Mouse (Mus musculus) midbrain, postnatal 0 days (tissue): Measurements from ENCODE around the gene Timm44. TPM values are rescaled to one million over a fixed set of nuclear protein-coding genes. Genes with fewer than 3 reads are reported as not detected.
A peak's percentile ranks its signal among the peaks of the same experiment; 100 is the strongest.

Experiments used
- ATAC-seq: fragments of 200-750 bp; cut with Nextera tagmentation; 2 replicates; pipeline ENCODE4 v1.8.0; 2017; ENCODE audit warnings: moderate number of reproducible peaks, mild to moderate bottlenecking, moderate TSS enrichment, moderate library complexity; ENCODE audit not compliant: low FRiP score
- DNase-seq: peaks from one replicate; pipeline ENCODE4 v3.0.0-alpha.2; 2015; ENCODE audit warnings: low spot score
- H3K27ac ChIP-seq: fragments of 300-500 bp; sonication (generic); 2 replicates; pipeline ENCODE4 v1.5.1; 2014; ENCODE audit warnings: low read depth, mild to moderate bottlenecking, low read length, mixed read lengths
- H3K27me3 ChIP-seq: fragments of 300-500 bp; sonication (generic); 2 replicates; pipeline ENCODE4 v1.6.1; 2014; ENCODE audit warnings: low read length, control low read depth, mixed read lengths; ENCODE audit not compliant: insufficient read depth
- H3K36me3 ChIP-seq: fragments of 300-500 bp; sonication (generic); 2 replicates; pipeline ENCODE4 v1.6.1; 2014; ENCODE audit warnings: low read length, control low read depth, mixed read lengths; ENCODE audit not compliant: insufficient read depth
- H3K4me1 ChIP-seq: fragments of 300-500 bp; sonication (generic); 2 replicates; pipeline ENCODE4 v1.6.1; 2014; ENCODE audit warnings: mild to moderate bottlenecking, control low read depth, antibody characterized with exemption, low read length, mixed read lengths; ENCODE audit not compliant: insufficient read depth
- H3K4me2 ChIP-seq: fragments of 300-500 bp; sonication (generic); 2 replicates; pipeline ENCODE4 v1.6.1; 2014; ENCODE audit warnings: low read depth, mild to moderate bottlenecking, low read length, mixed read lengths; ENCODE audit not compliant: poor library complexity, severe bottlenecking
- H3K4me3 ChIP-seq: fragments of 300-500 bp; sonication (generic); 2 replicates; pipeline ENCODE4 v1.5.1; 2014; ENCODE audit warnings: low read depth, mild to moderate bottlenecking, low read length, moderate library complexity
- H3K9ac ChIP-seq: fragments of 300-500 bp; sonication (generic); replicated peaks from 2 replicates; pipeline ENCODE4 v1.6.1; 2014; ENCODE audit warnings: mild to moderate bottlenecking, low read length, moderate library complexity, mixed read lengths; ENCODE audit not compliant: poor library complexity, severe bottlenecking
- H3K9me3 ChIP-seq: fragments of 300-500 bp; sonication (generic); 2 replicates; pipeline ENCODE4 v1.6.1; 2016; ENCODE audit warnings: low read length, control low read depth
- CTCF ChIP-seq: IDR thresholded peaks from 2 replicates; pipeline ENCODE4 v1.5.1; 2016; ENCODE audit warnings: antibody characterized with exemption, mild to moderate bottlenecking
- WGBS: fragments of 180-500 bp; shearing (Covaris S2); extraction: QIAGEN DNeasy Blood & Tissue Kit; methylation state at CpG from one replicate; pipeline ENCODE4 v1.1.7; 2014; 5-methylcytosine and 5-hydroxymethylcytosine counted together
- polyA plus RNA-seq: library from polyadenylated mRNA; unstranded; fragments of >200 nt; fragmentation: Nextera tagmentation; extraction: Ambion mirVana; gene quantifications from 2 replicates; pipeline ENCODE4 v1.2.1, GENCODE M21; 2015
- total RNA-seq: library from RNA; depleted of rRNA; stranded (reverse); fragments of >200 nt; gene quantifications from 2 replicates; pipeline ENCODE4 v1.2.3, GENCODE M21; 2014

Gene Timm44
- total and polyA plus RNA-seq, 2 experiments from 2014 or later = 52.7 to 58.0 TPM

DNA sequence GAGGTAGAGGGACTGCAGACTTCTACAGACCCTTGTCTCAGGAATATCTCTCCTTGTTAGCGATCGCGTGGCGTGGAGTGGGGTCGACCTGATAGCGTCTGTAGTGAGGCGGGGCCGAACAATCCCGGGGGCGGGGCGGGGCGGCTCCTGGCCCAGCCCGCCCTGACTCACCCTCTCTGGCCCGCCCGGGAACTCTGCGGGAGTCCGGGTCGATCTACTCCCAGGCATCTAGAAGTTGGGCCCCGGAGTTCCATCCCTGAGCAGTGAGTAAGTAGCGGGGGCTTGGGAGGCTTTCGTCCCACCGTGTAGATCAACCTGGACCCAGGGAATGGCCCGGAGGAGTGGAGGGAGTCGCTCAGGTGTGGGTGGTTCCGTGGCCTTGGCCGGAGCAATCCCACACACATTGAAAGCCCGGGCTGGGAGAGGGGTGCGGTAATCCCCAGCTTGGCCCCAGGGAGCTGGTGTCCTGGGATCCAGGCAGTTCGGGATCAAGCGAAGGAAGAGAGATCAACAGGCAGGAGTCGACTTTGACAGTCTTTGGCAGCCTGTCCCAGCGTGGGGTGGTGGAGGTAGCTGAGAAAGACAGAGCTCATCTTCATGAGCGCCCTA is 48.9 kb downstream of the Timm44 start, which contains the start of gene Lrrc8e:
Gene Lrrc8e, plus strand, starts transcription at position 89 of the 609 bp plus-strand sequence.
- peak; percentile 38; the same call in 1 of the 2 replicates for ATAC-seq
- H3K4me1 ChIP-seq = no peaks in the 10 kb centered on the region
- 5% methylated on average over 30 of the region's 33 CpGs for WGBS
- no peak within 1 kb of the TSS for H3K4me3 ChIP-seq
- no peak for DNase-seq
- H3K4me2 ChIP-seq = peak within 1 kb of the TSS; percentile 9
- no peak for TF ChIP-seq CTCF
- H3K9ac ChIP-seq = no peak within 1 kb of the TSS
- H3K27ac ChIP-seq = no peak within 1 kb of the TSS
- no peaks in the 10 kb centered on the region for H3K9me3 ChIP-seq
- H3K27me3 ChIP-seq = peaks cover 7% of the 10 kb centered on the region
- no peaks in the 10 kb centered on the region for H3K36me3 ChIP-seq

DNA sequence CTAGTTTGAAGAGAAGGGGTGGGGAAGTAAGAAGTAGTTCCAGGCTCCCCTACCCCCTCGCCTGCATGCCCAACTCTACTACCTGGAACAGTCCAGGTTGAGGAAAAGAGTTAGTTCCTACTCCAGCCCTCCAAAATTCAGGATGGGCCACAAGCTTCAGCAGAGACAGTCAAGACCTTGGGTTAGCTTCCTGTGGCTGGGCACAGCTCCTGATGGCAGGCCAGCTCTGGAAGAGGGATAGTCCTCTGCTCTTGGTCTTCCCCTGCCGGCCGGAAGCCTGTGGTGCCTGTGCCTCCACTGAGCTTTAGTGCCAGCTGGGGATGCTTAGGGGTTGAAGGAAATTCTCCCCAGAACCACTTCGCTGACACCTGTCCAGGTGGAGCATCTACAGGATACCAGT is 49.4 kb downstream of the Timm44 start:
- no peak for DNase-seq
- Histone ChIP-seq H3K4me3 (no peak overlapping the region), H3K27me3 (peaks cover 7% of the 10 kb centered on the region), H3K36me3 (no peaks in the 10 kb centered on the region), H3K9me3 (no peaks in the 10 kb centered on the region), H3K27ac (no peak overlapping the region), H3K9ac (no peak overlapping the region), H3K4me2 (peak overlapping the region; percentile 9; the same call in 1 of the 2 replicates), H3K4me1 (no peaks in the 10 kb centered on the region)
- no peak for ATAC-seq
- TF ChIP-seq CTCF = no peak
- WGBS = 23% methylated on average over 4 of the region's 4 CpGs

DNA sequence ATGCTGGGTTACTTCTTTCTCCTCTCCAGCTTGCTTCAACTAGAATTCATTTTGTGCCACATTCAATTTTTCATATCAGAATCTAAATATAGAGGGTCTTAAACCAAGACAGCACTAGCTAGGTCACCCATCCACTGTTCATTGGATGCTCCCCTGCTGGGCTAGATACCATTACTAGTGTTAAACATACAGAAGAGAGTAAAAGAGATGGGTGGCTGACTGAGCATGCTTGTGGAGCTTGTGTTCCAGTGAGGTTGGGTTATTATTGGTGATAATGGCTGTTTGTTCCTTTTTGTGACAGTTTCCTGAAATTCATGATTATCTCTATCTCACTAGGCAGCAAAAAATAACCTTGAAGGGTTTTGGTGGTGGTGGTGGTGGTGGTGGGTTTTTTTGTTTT is 53.7 kb downstream of the Timm44 start:
- no peak for DNase-seq
- ATAC-seq = no peak
- Histone ChIP-seq H3K27ac (no peak overlapping the region), H3K9me3 (no peaks in the 10 kb centered on the region), H3K4me3 (no peak overlapping the region), H3K9ac (no peak overlapping the region), H3K36me3 (no peaks in the 10 kb centered on the region), H3K4me1 (no peaks in the 10 kb centered on the region), H3K27me3 (peaks cover 7% of the 10 kb centered on the region), H3K4me2 (no peak overlapping the region)
- no peak for TF ChIP-seq CTCF

DNA sequence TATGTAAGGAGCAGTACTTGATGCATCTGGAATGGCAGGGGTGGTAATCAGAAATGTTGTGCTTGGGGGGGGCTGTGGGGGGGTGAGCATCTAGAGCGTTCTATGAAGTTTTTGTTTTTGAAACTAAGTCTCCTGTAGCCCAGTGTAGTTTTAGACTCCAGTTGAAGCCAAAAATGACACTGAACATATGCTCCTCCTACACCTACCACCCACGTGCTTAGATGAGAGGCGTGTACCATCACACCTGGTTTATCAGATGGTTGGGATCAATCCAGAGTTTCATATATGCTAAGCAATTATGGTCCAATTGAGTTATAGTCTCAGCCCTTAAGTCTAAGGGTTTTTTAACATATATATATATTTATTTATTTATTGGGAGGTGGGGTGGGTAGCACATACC is 56.1 kb downstream of the Timm44 start:
- no peak overlapping the region for H3K9ac ChIP-seq
- peaks cover 10% of the 10 kb centered on the region; the same call in 1 of the 2 replicates for H3K4me1 ChIP-seq
- no peak overlapping the region for H3K4me2 ChIP-seq
- H3K36me3 ChIP-seq = no peaks in the 10 kb centered on the region
- DNase-seq (no peak), ATAC-seq (no peak)
- no peak overlapping the region for H3K4me3 ChIP-seq
- H3K9me3 ChIP-seq = no peaks in the 10 kb centered on the region
- no peak for TF ChIP-seq CTCF
- H3K27ac ChIP-seq = no peak overlapping the region
- 99% methylated on average over 3 of the region's 3 CpGs for WGBS
- H3K27me3 ChIP-seq = no peaks in the 10 kb centered on the region

DNA sequence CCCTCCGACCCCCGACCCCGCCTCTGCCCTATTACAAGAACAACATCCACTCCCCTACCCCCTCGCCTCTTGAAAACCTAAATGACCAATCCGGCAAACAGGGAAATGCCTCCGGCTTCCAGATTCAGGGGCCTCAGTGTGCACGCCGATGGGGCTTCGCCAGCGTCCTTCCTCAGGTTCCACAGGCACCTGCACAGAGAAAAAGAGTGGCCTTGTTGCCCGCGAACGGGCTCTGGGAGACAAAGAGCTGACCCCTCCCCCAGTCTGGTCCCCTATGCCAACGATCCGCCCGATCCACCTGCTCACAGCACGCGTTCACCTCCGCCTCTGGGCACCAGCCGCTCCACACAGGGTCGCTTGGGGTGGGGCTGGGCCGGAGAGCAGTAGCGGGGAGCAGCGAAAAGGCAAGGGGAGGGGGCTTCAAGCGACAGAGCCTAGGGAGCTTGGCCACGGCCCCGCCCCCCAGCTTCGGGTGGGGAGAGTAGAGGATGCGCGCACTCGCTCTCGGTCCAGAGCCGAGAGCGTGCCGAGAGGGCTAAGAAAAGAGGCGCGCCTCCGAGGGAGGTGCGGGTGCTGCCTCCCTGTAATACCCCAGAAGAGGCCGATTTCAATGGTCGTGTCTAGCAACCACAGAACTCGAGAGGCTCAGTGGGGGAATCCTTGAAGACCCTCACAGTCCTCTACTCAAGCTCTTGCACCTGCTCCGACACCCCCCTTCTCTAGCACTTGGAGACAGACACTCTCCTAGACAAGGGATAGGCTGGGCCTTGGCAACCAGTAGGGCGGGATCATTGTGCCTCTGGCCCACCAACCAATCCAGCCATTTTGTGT is 58.7 kb downstream of the Timm44 start, which contains the start of gene Prr36:
Gene Prr36, minus strand, starts transcription at position 669 of the 831 bp plus-strand sequence.
- Histone ChIP-seq H3K27ac (peak within 1 kb of the TSS; percentile 98), H3K4me3 (peak within 1 kb of the TSS; percentile 70), H3K4me2 (peak within 1 kb of the TSS; percentile 97), H3K27me3 (no peaks in the 10 kb centered on the region), H3K4me1 (peaks cover 16% of the 10 kb centered on the region; the same call in 1 of the 2 replicates), H3K9me3 (no peaks in the 10 kb centered on the region), H3K9ac (peak within 1 kb of the TSS; percentile 91), H3K36me3 (no peaks in the 10 kb centered on the region)
- TF ChIP-seq CTCF = no peak; the same call in 1 of the 2 replicates
- WGBS = 1% methylated on average over 44 of the region's 44 CpGs
- peak; percentile 94 for DNase-seq
- ATAC-seq = peak; percentile 91

DNA sequence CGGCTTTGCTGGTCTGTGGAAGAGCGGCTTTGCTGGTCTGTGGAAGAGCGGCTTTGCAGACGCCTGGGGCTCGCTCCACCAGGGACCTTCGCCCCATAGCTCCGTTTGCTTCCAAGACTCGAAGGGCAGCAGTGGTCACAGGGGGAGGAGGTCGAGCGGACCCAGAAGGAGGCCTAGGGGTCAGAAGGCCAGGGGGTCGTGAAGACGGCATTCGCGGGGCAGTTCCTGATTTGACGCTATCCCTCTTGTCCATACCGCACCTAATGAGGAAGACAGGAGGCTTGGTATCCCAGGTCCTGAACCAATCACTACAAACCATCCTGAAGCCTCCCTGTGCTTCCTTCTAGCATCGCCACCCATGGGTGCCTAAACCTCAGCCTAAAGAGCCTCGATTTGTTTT is 59.4 kb downstream of the Timm44 start:
- Histone ChIP-seq H3K36me3 (no peaks in the 10 kb centered on the region), H3K4me2 (peak overlapping the region; percentile 97), H3K4me1 (peaks cover 16% of the 10 kb centered on the region; the same call in 1 of the 2 replicates), H3K27me3 (no peaks in the 10 kb centered on the region), H3K9me3 (no peaks in the 10 kb centered on the region), H3K27ac (peak overlapping the region; percentile 98), H3K4me3 (peak overlapping the region; percentile 70), H3K9ac (peak overlapping the region; percentile 91)
- WGBS = 3% methylated on average over 18 of the region's 18 CpGs
- DNase-seq (no peak), ATAC-seq (peak; percentile 11; the same call in 1 of the 2 replicates)
- no peak for TF ChIP-seq CTCF
